Mouse (Mus musculus): ENCODE data around the gene Htra2. TPM values are rescaled to one million over a fixed set of nuclear protein-coding genes. Genes with fewer than 3 reads are reported as not detected.

Htra2 gene
- polyA plus RNA-seq, 1 experiment from 2014 or later: 68.5 TPM

- Histone ChIP-seq H3K4me3 (replicated peaks; ENCODE audit: low read depth, low read length) (no peak overlapping the region), H3K9ac (ENCODE audit: low read depth, low read length) (no peak overlapping the region), H3K27ac (no peak overlapping the region), H3K4me2 (ENCODE audit: low read length) (no peak overlapping the region), H3K4me1 (replicated peaks; ENCODE audit: insufficient read depth, low read length) (peaks cover 9% of the 10 kb centered on the region), H3K36me3 (ENCODE audit: insufficient read depth, low read length) (no peaks in the 10 kb centered on the region), H3K27me3 (ENCODE audit: insufficient read depth, low read length) (peaks cover 77% of the 10 kb centered on the region), H3K9me3 (replicated peaks; ENCODE audit: low read length) (no peaks in the 10 kb centered on the region)
- no peak for TF ChIP-seq CTCF (IDR thresholded peaks at IDR 0.05; ENCODE audit: low read depth)
- WGBS: 38% methylated on average over 6 of the region's 6 CpGs
- no peak for DNase-seq (ENCODE audit: low spot score)
- ATAC-seq (replicated peaks; ENCODE audit: low FRiP score, low read depth): no peak
These were observed 11.4 kb upstream of the Htra2 start for GRCm38 (mm10) chr6:83066441-83066840.

- no peaks in the 10 kb centered on the region for H3K9me3 ChIP-seq (replicated peaks; ENCODE audit: low read length)
- H3K4me3 ChIP-seq (replicated peaks; ENCODE audit: low read depth, low read length): no peak overlapping the region
- DNase-seq (ENCODE audit: low spot score): no peak
- H3K27ac ChIP-seq: no peak overlapping the region
- no peak for ATAC-seq (replicated peaks; ENCODE audit: low FRiP score, low read depth)
- H3K4me2 ChIP-seq (ENCODE audit: low read length): no peak overlapping the region
- WGBS: 53% methylated on average over 8 of the region's 8 CpGs
- no peaks in the 10 kb centered on the region for H3K36me3 ChIP-seq (ENCODE audit: insufficient read depth, low read length)
- H3K27me3 ChIP-seq (ENCODE audit: insufficient read depth, low read length): peaks cover 73% of the 10 kb centered on the region
- TF ChIP-seq CTCF (IDR thresholded peaks at IDR 0.05; ENCODE audit: low read depth): no peak
- H3K4me1 ChIP-seq (replicated peaks; ENCODE audit: insufficient read depth, low read length): peaks cover 9% of the 10 kb centered on the region
- H3K9ac ChIP-seq (ENCODE audit: low read depth, low read length): no peak overlapping the region
These were observed 10.9 kb upstream of the Htra2 start for GRCm38 (mm10) chr6:83065995-83066394.

- TF ChIP-seq CTCF (IDR thresholded peaks at IDR 0.05; ENCODE audit: low read depth): no peak
- peak overlapping the region; percentile 72 for H3K27ac ChIP-seq
- no peak overlapping the region for H3K4me3 ChIP-seq (replicated peaks; ENCODE audit: low read depth, low read length)
- H3K36me3 ChIP-seq (ENCODE audit: insufficient read depth, low read length): peaks cover 10% of the 10 kb centered on the region; the same call in 1 of the 2 replicates
- peak overlapping the region; percentile 35; the same call in 1 of the 2 replicates for H3K9ac ChIP-seq (ENCODE audit: low read depth, low read length)
- peaks cover 10% of the 10 kb centered on the region; the same call in 1 of the 2 replicates for H3K4me1 ChIP-seq (replicated peaks; ENCODE audit: insufficient read depth, low read length)
- 87% methylated on average over 2 of the region's 2 CpGs for WGBS
- H3K27me3 ChIP-seq (ENCODE audit: insufficient read depth, low read length): peaks cover 11% of the 10 kb centered on the region; the same call in 1 of the 2 replicates
- no peaks in the 10 kb centered on the region for H3K9me3 ChIP-seq (replicated peaks; ENCODE audit: low read length)
- DNase-seq (ENCODE audit: low spot score) (no peak), ATAC-seq (replicated peaks; ENCODE audit: low FRiP score, low read depth) (no peak)
- peak overlapping the region; percentile 35; the same call in 1 of the 2 replicates for H3K4me2 ChIP-seq (ENCODE audit: low read length)
These were observed 3.7 kb upstream of the Htra2 start for GRCm38 (mm10) chr6:83058725-83059124.

- Histone ChIP-seq H3K27ac (peak within 1 kb of the TSS; percentile 72), H3K9ac (ENCODE audit: low read depth, low read length) (peak within 1 kb of the TSS; percentile 35; the same call in 1 of the 2 replicates), H3K36me3 (ENCODE audit: insufficient read depth, low read length) (peaks cover 10% of the 10 kb centered on the region; the same call in 1 of the 2 replicates), H3K27me3 (ENCODE audit: insufficient read depth, low read length) (peaks cover 3% of the 10 kb centered on the region; the same call in 1 of the 2 replicates), H3K4me3 (replicated peaks; ENCODE audit: low read depth, low read length) (no peak within 1 kb of the TSS), H3K4me1 (replicated peaks; ENCODE audit: insufficient read depth, low read length) (peaks cover 15% of the 10 kb centered on the region), H3K4me2 (ENCODE audit: low read length) (peak within 1 kb of the TSS; percentile 35; the same call in 1 of the 2 replicates), H3K9me3 (replicated peaks; ENCODE audit: low read length) (no peaks in the 10 kb centered on the region)
- no peak for TF ChIP-seq CTCF (IDR thresholded peaks at IDR 0.05; ENCODE audit: low read depth)
- DNase-seq (ENCODE audit: low spot score): peak; percentile 43
- ATAC-seq (replicated peaks; ENCODE audit: low FRiP score, low read depth): peak; percentile 34
- 37% methylated on average over 3 of the region's 3 CpGs for WGBS
These were observed 2.7 kb upstream of the Htra2 start, which contains the start of gene Dqx1 for GRCm38 (mm10) chr6:83057790-83058189. Gene Dqx1, plus strand, starts transcription at chr6:83057844.

- DNase-seq (ENCODE audit: low spot score) (peak; percentile 98), ATAC-seq (replicated peaks; ENCODE audit: low FRiP score, low read depth) (peak; percentile 93)
- Histone ChIP-seq H3K9me3 (replicated peaks; ENCODE audit: low read length) (no peaks in the 10 kb centered on the region), H3K9ac (ENCODE audit: low read depth, low read length) (peak within 1 kb of the TSS; percentile 93), H3K4me3 (replicated peaks; ENCODE audit: low read depth, low read length) (peak within 1 kb of the TSS; percentile 85), H3K27ac (peak within 1 kb of the TSS; percentile 93), H3K4me2 (ENCODE audit: low read length) (peak within 1 kb of the TSS; percentile 88), H3K27me3 (ENCODE audit: insufficient read depth, low read length) (no peaks in the 10 kb centered on the region), H3K36me3 (ENCODE audit: insufficient read depth, low read length) (peaks cover 10% of the 10 kb centered on the region; the same call in 1 of the 2 replicates), H3K4me1 (replicated peaks; ENCODE audit: insufficient read depth, low read length) (peaks cover 20% of the 10 kb centered on the region)
- no peak for TF ChIP-seq CTCF (IDR thresholded peaks at IDR 0.05; ENCODE audit: low read depth)
- WGBS: under 1% methylated on average over 62 of the region's 64 CpGs
These were observed 810 bp downstream of the Htra2 start, which contains the start of gene Aup1 for GRCm38 (mm10) chr6:83054074-83054851. Gene Aup1, plus strand, starts transcription at chr6:83054521.

GRCm38 (mm10) chr6:83053136-83053960 is 1.7 kb downstream of the Htra2 start:
- H3K9ac ChIP-seq (ENCODE audit: low read depth, low read length): peak overlapping the region; percentile 93
- 1% methylated on average over 26 of the region's 26 CpGs for WGBS
- peak overlapping the region; percentile 93 for H3K27ac ChIP-seq
- peaks cover 20% of the 10 kb centered on the region for H3K4me1 ChIP-seq (replicated peaks; ENCODE audit: insufficient read depth, low read length)
- TF ChIP-seq CTCF (IDR thresholded peaks at IDR 0.05; ENCODE audit: low read depth): no peak
- H3K36me3 ChIP-seq (ENCODE audit: insufficient read depth, low read length): peaks cover 10% of the 10 kb centered on the region; the same call in 1 of the 2 replicates
- H3K9me3 ChIP-seq (replicated peaks; ENCODE audit: low read length): no peaks in the 10 kb centered on the region
- H3K4me2 ChIP-seq (ENCODE audit: low read length): peak overlapping the region; percentile 88
- ATAC-seq (replicated peaks; ENCODE audit: low FRiP score, low read depth): no peak
- H3K4me3 ChIP-seq (replicated peaks; ENCODE audit: low read depth, low read length): peak overlapping the region; percentile 85
- DNase-seq (ENCODE audit: low spot score): peak; percentile 85
- H3K27me3 ChIP-seq (ENCODE audit: insufficient read depth, low read length): no peaks in the 10 kb centered on the region

Measured in kidney, postnatal 0 days (tissue).